Mouse (Mus musculus) ovary, adult 18-20 months (tissue): ENCODE measurements around the gene Vsig1.
A peak's percentile ranks its signal among the peaks of the same experiment; 100 is the strongest.

ENCODE experiments used
- DNase-seq: peaks from one replicate; pipeline ENCODE4 v3.0.0; 2022; ENCODE audit warnings: low spot score, mixed read lengths

Gene Vsig1

GRCm38 (mm10) chrX:140907360-140907759 lies at the start of gene Vsig1:
Vsig1 (plus strand) TSS chrX:140907608.
- no peak for DNase-seq

DNA sequence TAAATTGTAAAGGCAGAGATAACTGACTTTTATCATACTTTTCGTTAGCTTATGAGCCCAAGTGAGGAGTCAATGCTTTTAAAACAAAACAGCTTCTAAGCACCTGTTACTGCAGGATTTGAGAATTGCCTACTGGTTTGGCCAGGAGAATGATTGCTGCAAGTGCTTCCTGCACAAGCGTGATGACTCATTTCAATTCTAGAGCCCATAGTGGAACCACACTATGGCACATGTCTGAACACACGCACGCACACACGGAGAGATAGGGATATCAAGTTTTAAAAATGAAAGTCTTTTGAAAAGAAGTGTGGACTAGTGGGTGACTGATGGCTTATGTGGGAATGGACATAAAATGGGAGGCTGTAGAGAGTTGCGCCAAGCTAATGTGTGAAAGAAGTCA lies 44.6 kb upstream of the Vsig1 start:
- DNase-seq = no peak

- DNase-seq = no peak
Observed at GRCm38 (mm10) chrX:140863431-140863830, 44.0 kb upstream of the Vsig1 start.

DNA sequence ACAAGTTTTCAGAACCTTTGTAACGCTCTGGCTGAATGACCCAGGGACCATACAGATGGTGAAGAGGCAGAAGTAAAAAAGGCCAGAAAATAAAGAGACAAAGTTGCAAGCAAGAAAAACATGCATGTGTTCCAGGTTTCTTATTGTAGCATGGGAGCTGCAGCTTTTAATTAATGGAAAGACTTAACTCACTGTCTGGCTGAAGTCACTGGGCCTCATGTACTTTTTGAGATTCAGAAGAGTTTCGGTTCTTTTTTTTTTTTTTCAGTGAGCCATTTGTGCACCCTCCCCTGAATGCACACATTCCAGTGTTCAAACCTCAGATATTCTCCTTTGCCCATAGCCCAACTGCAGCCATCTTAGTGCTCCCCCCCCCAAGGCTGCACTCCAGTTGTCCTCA lies 20.2 kb upstream of the Vsig1 start:
- no peak for DNase-seq

GRCm38 (mm10) chrX:140891796-140892195 lies 15.6 kb upstream of the Vsig1 start:
- no peak for DNase-seq

DNA sequence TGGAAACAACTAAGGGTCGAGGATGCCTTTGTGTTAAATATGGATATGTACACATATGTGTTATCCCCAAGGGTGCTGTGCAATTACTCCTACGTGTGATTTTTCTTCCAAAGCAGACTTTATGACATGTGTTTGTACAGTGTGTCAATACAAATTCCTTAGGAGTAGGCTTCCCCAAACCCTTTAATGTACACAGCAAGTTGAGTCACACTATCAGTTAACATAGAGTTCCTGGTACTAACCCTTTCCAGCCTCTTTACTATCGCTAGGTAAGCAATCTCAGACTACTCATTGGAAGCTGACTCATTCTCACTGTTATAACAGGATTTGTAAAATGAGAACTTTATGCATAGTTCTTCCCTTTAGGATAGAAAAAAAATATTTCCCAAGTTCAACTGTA lies 3.9 kb upstream of the Vsig1 start:
- DNase-seq = no peak

- DNase-seq = no peak
Observed at GRCm38 (mm10) chrX:140921321-140921720, 13.9 kb downstream of the Vsig1 start.

DNA sequence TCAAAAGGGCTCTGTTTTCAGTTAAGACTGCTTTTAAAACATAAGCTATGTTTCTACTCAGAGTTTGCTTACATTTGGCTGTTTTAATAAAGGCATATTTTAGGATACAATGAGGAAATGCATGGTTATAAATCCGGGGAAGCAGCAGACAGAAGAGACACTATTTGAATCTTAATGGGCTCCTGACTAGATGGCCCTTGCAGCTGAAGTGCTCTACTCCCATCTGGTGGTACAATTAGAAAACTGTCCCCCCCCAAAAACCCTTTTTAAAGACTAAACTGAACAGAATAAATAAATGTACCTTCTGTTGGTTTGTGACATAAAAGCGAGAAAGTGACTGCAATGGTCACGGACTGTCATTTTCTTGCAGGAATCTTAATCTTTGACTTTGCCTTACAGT lies 24.7 kb downstream of the Vsig1 start:
- no peak for DNase-seq

- DNase-seq = no peak
Observed at GRCm38 (mm10) chrX:140933263-140933662, 25.9 kb downstream of the Vsig1 start.

GRCm38 (mm10) chrX:140936271-140936670 lies 28.9 kb downstream of the Vsig1 start:
- no peak for DNase-seq

GRCm38 (mm10) chrX:140953618-140954017 lies 46.2 kb downstream of the Vsig1 start:
- no peak for DNase-seq

GRCm38 (mm10) chrX:140956272-140956940 lies 49.0 kb downstream of the Vsig1 start, which contains the start of the genes Psmd10 and Atg4a:
Psmd10 (minus strand) TSS chrX:140956728.
Atg4a (plus strand) TSS chrX:140956907.
- DNase-seq = peak; percentile 86

DNA sequence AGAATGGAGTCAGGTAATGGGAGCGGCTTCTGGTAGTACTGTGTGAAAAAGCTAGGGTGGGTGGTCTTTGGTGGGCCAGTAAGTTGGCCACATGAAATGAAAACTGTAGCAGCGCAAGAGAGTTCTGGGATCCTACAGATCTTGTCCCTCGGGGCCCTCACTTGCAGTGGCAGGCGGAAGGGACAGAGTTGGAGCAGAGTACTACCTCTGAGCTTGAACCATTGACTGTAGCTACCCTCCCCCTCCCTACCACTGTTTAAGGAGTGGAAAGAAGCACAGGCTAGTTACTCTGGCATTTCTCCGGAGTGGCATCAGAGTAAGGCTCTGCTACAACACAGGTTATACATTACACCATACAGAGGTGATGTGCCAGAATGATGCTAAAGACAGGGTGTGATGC lies 49.6 kb downstream of the Vsig1 start:
- DNase-seq = no peak

GRCm38 (mm10) chrX:140978943-140979342 lies 71.5 kb downstream of the Vsig1 start:
- DNase-seq = no peak

DNA sequence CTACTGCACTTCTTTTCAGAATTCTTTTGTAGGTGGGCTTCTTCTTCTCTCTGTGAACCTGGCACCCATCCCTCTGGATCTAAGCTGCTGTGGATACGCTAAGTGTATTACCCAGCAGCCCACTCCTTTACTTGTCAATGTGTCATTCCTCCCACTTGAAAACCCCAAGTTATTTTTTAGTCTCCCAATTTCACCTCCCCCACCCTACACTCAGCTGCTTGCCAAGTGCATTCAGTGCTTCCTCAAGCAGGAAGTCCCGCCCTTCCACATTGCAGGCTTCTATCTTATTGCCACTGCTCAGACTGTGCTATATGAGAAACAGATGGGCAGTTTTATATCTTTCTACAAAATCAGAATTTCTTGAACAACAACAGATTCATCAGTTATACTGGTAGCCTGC lies 72.1 kb downstream of the Vsig1 start:
- DNase-seq = no peak

DNA sequence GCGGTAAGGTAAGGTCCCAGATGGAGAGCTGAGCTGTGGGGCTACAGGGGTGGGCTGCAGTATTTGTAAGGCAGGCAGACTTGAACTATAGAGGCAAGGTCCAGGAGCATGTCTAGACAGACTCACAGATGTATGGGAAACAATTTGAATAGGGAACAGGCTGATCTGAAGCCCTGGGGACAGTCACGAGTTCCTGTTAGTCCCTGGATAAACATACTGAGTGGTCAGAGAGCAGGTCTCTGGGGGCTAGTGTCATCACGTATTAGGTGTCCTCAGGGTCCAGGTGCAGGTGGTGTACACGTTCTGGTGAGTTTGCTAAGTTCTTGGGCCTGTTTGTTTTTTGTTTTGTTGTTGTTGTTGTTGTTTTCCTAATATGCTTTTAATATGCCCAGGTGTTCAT lies 72.8 kb downstream of the Vsig1 start:
- DNase-seq = no peak

DNA sequence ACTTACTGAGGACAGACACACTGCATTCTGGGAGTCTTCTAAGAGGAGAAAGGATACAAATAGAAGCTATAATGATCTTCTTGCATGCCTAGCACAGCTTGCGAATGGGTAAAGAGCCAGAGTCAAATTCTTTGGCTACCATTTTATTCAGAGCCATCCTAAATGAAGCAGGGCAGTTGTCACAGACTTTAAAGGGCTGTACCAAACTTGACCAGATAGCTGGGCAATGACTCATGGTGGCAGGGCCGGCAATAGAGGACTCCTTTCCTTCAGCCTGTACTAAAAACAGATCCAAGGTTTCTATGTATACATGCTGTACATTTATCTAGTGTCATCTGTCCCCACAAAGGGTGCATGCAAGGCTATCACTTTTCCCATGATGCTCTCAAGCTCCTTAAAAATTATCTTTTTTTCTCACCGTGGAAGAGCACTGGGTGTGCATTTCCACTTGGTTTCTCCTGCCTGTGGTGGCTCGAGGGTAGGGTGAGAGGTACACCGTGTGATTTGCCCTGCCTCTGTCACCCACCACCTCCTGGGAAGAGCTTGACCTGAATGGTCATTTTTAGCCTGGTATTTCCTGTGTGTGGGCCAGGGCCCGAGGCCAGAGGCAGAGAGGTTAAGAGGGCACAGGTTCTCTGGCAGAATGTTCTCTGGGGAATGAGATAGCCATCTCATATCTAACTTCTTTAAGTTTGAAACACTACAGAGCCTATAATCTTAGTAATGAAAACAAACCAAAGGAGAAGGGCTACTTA lies 76.0 kb downstream of the Vsig1 start:
- no peak for DNase-seq

GRCm38 (mm10) chrX:140984795-140985194 lies 77.4 kb downstream of the Vsig1 start:
- no peak for DNase-seq

- no peak for DNase-seq
Observed at GRCm38 (mm10) chrX:140985256-140985655, 77.8 kb downstream of the Vsig1 start.
